Mouse (Mus musculus): ENCODE measurements around the gene Bms1.

DNA sequence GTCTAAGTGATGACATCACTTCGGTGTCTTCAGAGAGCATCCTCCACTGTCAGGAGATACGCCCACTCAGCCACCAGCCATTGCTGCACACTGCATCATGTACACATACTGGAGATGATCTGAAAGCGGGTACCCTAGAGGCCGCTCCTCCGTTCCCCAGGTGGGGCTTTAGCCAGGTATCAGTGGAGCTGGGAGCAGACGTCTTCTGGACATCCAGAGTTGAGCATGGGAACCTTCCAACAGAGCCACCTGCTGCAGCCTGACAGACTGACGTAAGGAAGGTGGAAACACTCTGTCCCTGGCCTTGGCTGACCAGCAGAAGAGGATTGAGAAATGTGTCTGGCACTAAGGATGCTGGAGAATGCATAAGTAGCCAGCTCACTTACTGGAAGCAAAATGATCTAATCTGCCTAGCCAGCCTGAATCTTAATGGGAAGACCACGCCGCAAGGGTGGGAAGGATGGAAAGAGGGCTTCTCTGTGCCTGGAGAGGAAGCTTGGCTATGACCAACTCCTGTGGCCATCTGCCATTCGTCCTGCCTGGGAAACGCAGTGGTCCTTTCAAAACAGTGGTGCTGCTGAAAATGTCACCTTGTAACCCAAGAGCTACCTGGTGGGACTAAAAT is 77.3 kb downstream of the Bms1 start:
- TF ChIP-seq POLR2A (IDR thresholded peaks at IDR 0.05; ENCODE audit: control insufficient read depth, extremely low read depth, insufficient read depth, low read length, poor library complexity), result no peak
- TF ChIP-seq CTCF (IDR thresholded peaks at IDR 0.05; ENCODE audit: borderline replicate concordance, control insufficient read depth, extremely low read depth, insufficient read depth, low read length, poor library complexity), result no peak

Measured in thymus, adult 2 months (tissue).